ENCODE assay signal across 11 mouse cellular contexts in the genomic region with DNA sequence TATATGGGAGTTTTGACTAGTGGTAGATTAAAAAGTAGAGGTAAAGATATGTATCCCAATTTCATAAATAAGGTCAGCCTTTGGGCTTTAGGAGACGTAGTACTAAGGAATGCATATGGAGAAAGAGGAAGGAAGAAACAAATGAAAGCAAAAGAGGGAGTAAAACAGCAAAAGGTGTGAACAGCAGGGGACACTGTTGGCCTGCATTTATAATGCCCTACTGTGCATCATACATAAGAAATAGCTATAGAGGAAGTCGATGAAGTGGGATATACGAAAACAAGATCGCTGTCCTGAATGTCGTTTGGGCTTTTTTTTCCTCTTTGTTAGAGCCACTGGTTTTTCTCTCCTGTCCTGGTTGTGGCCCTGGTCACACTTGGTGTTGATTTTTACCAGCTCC.
DNase-seq lines count a peak whose midpoint lies in the region; ATAC-seq and TF ChIP-seq lines count a peak whose summit lies in the region.
"Had no signal": no experiment of that assay in that cellular context is flagged by ENCODE, and none has a peak within 500 bp of the region (broad histone marks: within the 10 kb centered on the region; RNA-seq: fewer than 3 reads in every experiment).

No protein-coding gene starts in this region.

- H3K4me2 ChIP-seq in liver, embryonic 14.5 days (ENCODE audit: low read depth), result no peak overlapping the region
- H3K4me2 ChIP-seq in midbrain, embryonic 16.5 days (ENCODE audit: low read length), result no peak overlapping the region
- H3K4me2 ChIP-seq: liver, embryonic 15.5 days had no signal

- WGBS in liver, embryonic 14.5 days (ENCODE audit: insufficient replicate concordance), result 30% methylated on average over 5 of the region's 5 CpGs
- 79% methylated on average over 5 of the region's 5 CpGs for WGBS in midbrain, embryonic 16.5 days

- no peaks in the 10 kb centered on the region for H3K36me3 ChIP-seq in liver, embryonic 14.5 days (replicated peaks; ENCODE audit: control insufficient read depth, insufficient read depth, low read depth)
- no peaks in the 10 kb centered on the region for H3K36me3 ChIP-seq in midbrain, embryonic 16.5 days (ENCODE audit: control insufficient read depth, insufficient read depth, low read length)
- H3K36me3 ChIP-seq: hindbrain, embryonic 10.5 days; liver, embryonic 15.5 days had no signal

- TF ChIP-seq CTCF in liver, embryonic 14.5 days (IDR thresholded peaks at IDR 0.05; ENCODE audit: low read depth), result peak; percentile 27; the same call in 1 of the 2 replicates

- H3K4me1 ChIP-seq in liver, embryonic 14.5 days (replicated peaks; ENCODE audit: control insufficient read depth in 2 of 2, insufficient read depth in 2 of 2, low read length in 1 of 2), result no peaks in the 10 kb centered on the region
- H3K4me1 ChIP-seq in midbrain, embryonic 16.5 days (ENCODE audit: control insufficient read depth, insufficient read depth, low read length), result no peaks in the 10 kb centered on the region
- H3K4me1 ChIP-seq: hindbrain, embryonic 10.5 days; liver, embryonic 15.5 days had no signal

- H3K9ac ChIP-seq in liver, embryonic 14.5 days (replicated peaks), result no peak overlapping the region
- no peak overlapping the region for H3K9ac ChIP-seq in midbrain, embryonic 16.5 days (ENCODE audit: low read depth, low read length)
- H3K9ac ChIP-seq: liver, embryonic 15.5 days had no signal

- H3K4me3 ChIP-seq in liver, embryonic 14.5 days (ENCODE audit: insufficient read depth in 1 of 2, low read depth in 2 of 2, low read length in 2 of 2), result no peak overlapping the region
- H3K4me3 ChIP-seq in midbrain, embryonic 16.5 days (ENCODE audit: low read depth, low read length), result no peak overlapping the region
- H3K4me3 ChIP-seq: hindbrain, embryonic 10.5 days; liver, embryonic 15.5 days had no signal

- no peak for ATAC-seq in liver, embryonic 14.5 days (ENCODE audit: insufficient read depth)
- peak; percentile 56; the same call in 1 of the 2 replicates for ATAC-seq in neutrophil, adult 5-6 weeks (ENCODE audit: extremely low read depth, insufficient number of reproducible peaks, low FRiP score, poor library complexity, severe bottlenecking)
- ATAC-seq in midbrain, embryonic 16.5 days, result no peak

- peak; percentile 9 for DNase-seq in embryo, embryonic 10 days (ENCODE audit: low spot score)
- no peak for DNase-seq in embryo, embryonic 9.5 days (ENCODE audit: extremely low spot score)
- DNase-seq in liver, embryonic 14.5 days (ENCODE audit: low read depth in 3 of 3, low spot score in 3 of 3), result no peak
- no peak for DNase-seq in liver
- peak; percentile 1 for DNase-seq in embryo, embryonic 10.5 days (ENCODE audit: low spot score)
- DNase-seq in urinary bladder, postnatal 25 days (ENCODE audit: low spot score), result no peak
- DNase-seq: cerebellum, postnatal 25 days had no signal

- H3K9me3 ChIP-seq in liver, embryonic 14.5 days (ENCODE audit: control insufficient read depth, low read length), result no peaks in the 10 kb centered on the region
- H3K9me3 ChIP-seq in midbrain, embryonic 16.5 days (replicated peaks; ENCODE audit: control insufficient read depth, low read length, poor library complexity, severe bottlenecking), result no peaks in the 10 kb centered on the region
- H3K9me3 ChIP-seq: hindbrain, embryonic 10.5 days; liver, embryonic 15.5 days had no signal

- H3K27ac ChIP-seq in liver, embryonic 14.5 days, result no peak overlapping the region
- H3K27ac ChIP-seq in midbrain, embryonic 16.5 days (ENCODE audit: low read length), result no peak overlapping the region
- H3K27ac ChIP-seq: hindbrain, embryonic 10.5 days; liver, embryonic 15.5 days had no signal

- no peaks in the 10 kb centered on the region for H3K27me3 ChIP-seq in liver, embryonic 14.5 days (ENCODE audit: control insufficient read depth, insufficient read depth, low read length)
- H3K27me3 ChIP-seq in midbrain, embryonic 16.5 days (ENCODE audit: control insufficient read depth, insufficient read depth, low read depth, low read length), result no peaks in the 10 kb centered on the region
- H3K27me3 ChIP-seq: liver, embryonic 15.5 days had no signal

- no peak for TF ChIP-seq EP300 in liver, embryonic 14.5 days (IDR thresholded peaks at IDR 0.05; ENCODE audit: low read depth)

Comparison
In these comparisons a context has a peak if more than half of its experiments do, and no peak if none do; other contexts are left out.
1. DNase-seq: peak in embryo, embryonic 10 days (single experiment) and embryo, embryonic 10.5 days (single experiment); none in embryo, embryonic 9.5 days (single experiment), liver, embryonic 14.5 days (0 of 3), liver (single experiment) and urinary bladder, postnatal 25 days (single experiment).